Mouse (Mus musculus) kidney, adult 2 months (tissue): ENCODE results near the gene Gan.

ENCODE experiments used
- CTCF ChIP-seq: fragments of 200-500 bp; conservative IDR thresholded peaks from 2 replicates; pipeline ENCODE4 v1.5.1; 2011; ENCODE audit warnings: low read depth, mild to moderate bottlenecking, control low read depth, low read length, moderate library complexity, mixed read lengths; ENCODE audit not compliant: insufficient read depth, insufficient read length
- POLR2A ChIP-seq: fragments of 200-500 bp; IDR thresholded peaks from one replicate; pipeline ENCODE4 v1.6.1; 2011; ENCODE audit warnings: low read depth, low read length, control low read depth

GRCm38 (mm10) chr8:117174536-117174935, 16.6 kb downstream of the Gan start:
- no peak for TF ChIP-seq POLR2A
- no peak for TF ChIP-seq CTCF
